Mouse (Mus musculus): ENCODE data around the gene Gm21704.
"Not testable (repeated sequence)": the region's sequence is repeated elsewhere in the genome, so short reads cannot be mapped to it uniquely, and the experiment has no call there.

- TF ChIP-seq USF1 (IDR thresholded peaks at IDR 0.05; ENCODE audit: low read depth); CTCF (IDR thresholded peaks at IDR 0.05; ENCODE audit: control insufficient read depth, insufficient read depth, insufficient read length); MYOG (IDR thresholded peaks at IDR 0.05; ENCODE audit: control insufficient read depth, extremely low read depth, insufficient read length); MAX (IDR thresholded peaks at IDR 0.05); CEBPB (IDR thresholded peaks at IDR 0.05; ENCODE audit: low read depth): not testable (repeated sequence)
These were observed 69.3 kb downstream of the Gm21704 start for GRCm38 (mm10) chrY:3340661-3341060.

All from C2C12 (cell line).